Mouse (Mus musculus) C2C12 (cell line): ENCODE results near the gene Ankrd33.
"Not testable (repeated sequence)": the region's sequence is repeated elsewhere in the genome, so short reads cannot be mapped to it uniquely, and the experiment has no call there.

Source experiments
- CTCF ChIP-seq: IDR thresholded peaks from one replicate; pipeline ENCODE4 v1.5.1; 2011; ENCODE audit not compliant: control insufficient read depth, insufficient read depth, insufficient read length
- FOSL1 ChIP-seq: IDR thresholded peaks from one replicate; pipeline ENCODE4 v1.8.0; 2011; ENCODE audit warnings: mild to moderate bottlenecking, low read length; ENCODE audit not compliant: poor library complexity, insufficient read depth, severe bottlenecking
- USF1 ChIP-seq: IDR thresholded peaks from one replicate; pipeline ENCODE4 v1.6.1; 2011; ENCODE audit warnings: low read depth, mild to moderate bottlenecking, control low read depth, moderate library complexity

- not testable (repeated sequence) for TF ChIP-seq USF1, FOSL1, CTCF
Measured at GRCm38 (mm10) chr15:101113778-101114177, 1.8 kb upstream of the Ankrd33 start.
